Mouse (Mus musculus): ENCODE measurements around the gene Fastkd2. TPM values are rescaled to one million over a fixed set of nuclear protein-coding genes. Genes with fewer than 3 reads are reported as not detected.

Fastkd2 gene
- polyA plus RNA-seq, 1 experiment = 5.3 TPM

GRCm38 (mm10) chr1:63776396-63776795 is 46.0 kb downstream of the Fastkd2 start:
- no peak overlapping the region for H3K27ac ChIP-seq (ENCODE audit: control insufficient read depth, insufficient read depth, low read length)
- DNase-seq = no peak

GRCm38 (mm10) chr1:63776902-63777630 is 46.7 kb downstream of the Fastkd2 start:
- H3K27ac ChIP-seq (ENCODE audit: control insufficient read depth, insufficient read depth, low read length) = no peak overlapping the region
- no peaks in the 10 kb centered on the region for H3K36me3 ChIP-seq (ENCODE audit: control insufficient read depth, insufficient read depth, low read length)
- no peaks in the 10 kb centered on the region for H3K4me1 ChIP-seq (replicated peaks; ENCODE audit: control insufficient read depth, insufficient read depth, low read length)
- WGBS = 51% methylated on average over 4 of the region's 4 CpGs
- no peaks in the 10 kb centered on the region for H3K27me3 ChIP-seq (ENCODE audit: control insufficient read depth, insufficient read depth, low read length)
- no peak for TF ChIP-seq POLR2A (IDR thresholded peaks at IDR 0.05; ENCODE audit: control insufficient read depth, extremely low read depth, insufficient read depth, low read length, poor library complexity)
- TF ChIP-seq CTCF (IDR thresholded peaks at IDR 0.05; ENCODE audit: borderline replicate concordance, control insufficient read depth, extremely low read depth, insufficient read depth, low read length, poor library complexity) = no peak
- DNase-seq = no peak
- H3K4me3 ChIP-seq (ENCODE audit: control insufficient read depth, insufficient read depth, low read length) = no peak overlapping the region

More at GRCm38 (mm10) chr1:63776396-63776795, 46.0 kb downstream of the Fastkd2 start:
- WGBS = 55% methylated on average over 1 of the region's 1 CpGs
- Histone ChIP-seq H3K4me1 (replicated peaks; ENCODE audit: control insufficient read depth, insufficient read depth, low read length) (no peaks in the 10 kb centered on the region), H3K4me3 (ENCODE audit: control insufficient read depth, insufficient read depth, low read length) (no peak overlapping the region), H3K27me3 (ENCODE audit: control insufficient read depth, insufficient read depth, low read length) (no peaks in the 10 kb centered on the region), H3K36me3 (ENCODE audit: control insufficient read depth, insufficient read depth, low read length) (no peaks in the 10 kb centered on the region)
- TF ChIP-seq POLR2A (IDR thresholded peaks at IDR 0.05; ENCODE audit: control insufficient read depth, extremely low read depth, insufficient read depth, low read length, poor library complexity) (no peak), CTCF (IDR thresholded peaks at IDR 0.05; ENCODE audit: borderline replicate concordance, control insufficient read depth, extremely low read depth, insufficient read depth, low read length, poor library complexity) (no peak)

DNA sequence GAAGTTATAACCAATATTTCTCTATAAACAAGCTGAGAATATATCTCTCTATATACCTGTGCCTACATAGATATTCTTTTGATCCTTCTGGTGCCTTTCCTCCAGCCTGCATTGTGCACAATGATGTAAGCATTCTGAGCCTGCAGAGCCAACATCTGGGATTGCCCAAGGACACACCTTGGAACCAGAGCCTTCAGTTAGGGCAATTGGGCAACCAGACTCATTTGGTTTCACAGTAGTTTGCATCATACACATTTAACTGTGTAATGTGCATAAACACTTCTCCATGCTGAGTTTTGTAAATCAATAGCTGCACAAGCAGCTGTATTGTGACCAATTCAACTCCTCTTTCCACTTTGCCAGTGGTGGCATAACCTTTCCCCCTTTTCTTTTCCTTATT is 63.9 kb downstream of the Fastkd2 start:
- no peak overlapping the region for H3K4me3 ChIP-seq (ENCODE audit: control insufficient read depth, insufficient read depth, low read length)
- no peaks in the 10 kb centered on the region for H3K4me1 ChIP-seq (replicated peaks; ENCODE audit: control insufficient read depth, insufficient read depth, low read length)
- no peaks in the 10 kb centered on the region for H3K27me3 ChIP-seq (ENCODE audit: control insufficient read depth, insufficient read depth, low read length)
- no peak for DNase-seq
- no peaks in the 10 kb centered on the region for H3K36me3 ChIP-seq (ENCODE audit: control insufficient read depth, insufficient read depth, low read length)
- no peak overlapping the region for H3K27ac ChIP-seq (ENCODE audit: control insufficient read depth, insufficient read depth, low read length)
- no peak for TF ChIP-seq POLR2A (IDR thresholded peaks at IDR 0.05; ENCODE audit: control insufficient read depth, extremely low read depth, insufficient read depth, low read length, poor library complexity)
- no peak for TF ChIP-seq CTCF (IDR thresholded peaks at IDR 0.05; ENCODE audit: borderline replicate concordance, control insufficient read depth, extremely low read depth, insufficient read depth, low read length, poor library complexity)

Other genes starting within 250 kb of the Fastkd2 start
- gene Gm39653, start 114.6 kb upstream of the Fastkd2 start, polyA plus RNA-seq (2012; rRNA removed) = not detected in 2 replicates
- not detected in 2 replicates for gene Dytn, start 43.7 kb upstream of the Fastkd2 start, polyA plus RNA-seq (2012; rRNA removed)
- not detected in 2 replicates for gene Mdh1b, start 296 bp upstream of the Fastkd2 start, polyA plus RNA-seq (2012; rRNA removed)
- gene 4933402D24Rik, start 38.7 kb downstream of the Fastkd2 start, polyA plus RNA-seq (2012; rRNA removed) = not detected in 2 replicates